Mouse (Mus musculus): ENCODE results near the gene Suz12. TPM values are rescaled to one million over a fixed set of nuclear protein-coding genes. Genes with fewer than 3 reads are reported as not detected.
A peak's percentile ranks its signal among the peaks of the same experiment; 100 is the strongest.
"Not testable (repeated sequence)": the region's sequence is repeated elsewhere in the genome, so short reads cannot be mapped to it uniquely, and the experiment has no call there.

Gene Suz12
- polyA plus RNA-seq, 1 experiment from 2014 or later = 18.0 TPM

DNA sequence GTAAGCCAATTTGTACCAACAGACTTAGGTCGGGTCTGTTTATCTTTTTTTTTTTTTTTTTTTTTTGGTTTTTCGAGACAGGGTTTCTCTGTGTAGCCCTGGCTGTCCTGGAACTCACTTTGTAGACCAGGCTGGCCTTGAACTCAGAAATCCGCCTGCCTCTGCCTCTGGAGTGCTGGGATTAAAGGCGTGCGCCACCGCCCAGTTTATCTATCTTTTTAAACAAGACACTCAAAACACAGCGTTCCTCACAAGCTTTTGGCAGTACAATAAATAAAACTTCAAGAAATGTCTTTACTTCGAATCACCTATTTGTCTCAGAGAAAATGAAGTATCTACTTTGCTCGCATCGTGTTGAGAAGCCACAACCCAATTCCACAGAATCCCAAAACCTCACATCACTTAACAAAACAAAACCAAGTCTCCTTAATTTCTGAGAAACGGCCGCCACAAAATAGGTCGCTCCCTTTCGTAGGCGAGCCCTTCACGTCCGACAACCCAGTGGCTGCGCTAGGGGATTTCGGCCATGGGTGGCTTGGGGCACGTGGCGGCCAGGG is 793 bp upstream of the Suz12 start:
- H3K27me3 ChIP-seq = no peaks in the 10 kb centered on the region
- no peaks in the 10 kb centered on the region for H3K4me1 ChIP-seq
- H3K36me3 ChIP-seq = peaks cover 6% of the 10 kb centered on the region; the same call in 1 of the 2 replicates
- ATAC-seq (ENCODE audit: insufficient number of reproducible peaks, low FRiP score, low TSS enrichment, low read depth) = no peak
- peak overlapping the region; percentile 76 for H3K4me3 ChIP-seq (replicated peaks)
- H3K27ac ChIP-seq (replicated peaks) = peak overlapping the region; percentile 99
- peak overlapping the region; percentile 80 for H3K4me2 ChIP-seq (replicated peaks)
- 25% methylated on average over 20 of the region's 21 CpGs for WGBS
- H3K9me3 ChIP-seq (replicated peaks) = no peaks in the 10 kb centered on the region
- peak overlapping the region; percentile 68 for H3K9ac ChIP-seq

DNA sequence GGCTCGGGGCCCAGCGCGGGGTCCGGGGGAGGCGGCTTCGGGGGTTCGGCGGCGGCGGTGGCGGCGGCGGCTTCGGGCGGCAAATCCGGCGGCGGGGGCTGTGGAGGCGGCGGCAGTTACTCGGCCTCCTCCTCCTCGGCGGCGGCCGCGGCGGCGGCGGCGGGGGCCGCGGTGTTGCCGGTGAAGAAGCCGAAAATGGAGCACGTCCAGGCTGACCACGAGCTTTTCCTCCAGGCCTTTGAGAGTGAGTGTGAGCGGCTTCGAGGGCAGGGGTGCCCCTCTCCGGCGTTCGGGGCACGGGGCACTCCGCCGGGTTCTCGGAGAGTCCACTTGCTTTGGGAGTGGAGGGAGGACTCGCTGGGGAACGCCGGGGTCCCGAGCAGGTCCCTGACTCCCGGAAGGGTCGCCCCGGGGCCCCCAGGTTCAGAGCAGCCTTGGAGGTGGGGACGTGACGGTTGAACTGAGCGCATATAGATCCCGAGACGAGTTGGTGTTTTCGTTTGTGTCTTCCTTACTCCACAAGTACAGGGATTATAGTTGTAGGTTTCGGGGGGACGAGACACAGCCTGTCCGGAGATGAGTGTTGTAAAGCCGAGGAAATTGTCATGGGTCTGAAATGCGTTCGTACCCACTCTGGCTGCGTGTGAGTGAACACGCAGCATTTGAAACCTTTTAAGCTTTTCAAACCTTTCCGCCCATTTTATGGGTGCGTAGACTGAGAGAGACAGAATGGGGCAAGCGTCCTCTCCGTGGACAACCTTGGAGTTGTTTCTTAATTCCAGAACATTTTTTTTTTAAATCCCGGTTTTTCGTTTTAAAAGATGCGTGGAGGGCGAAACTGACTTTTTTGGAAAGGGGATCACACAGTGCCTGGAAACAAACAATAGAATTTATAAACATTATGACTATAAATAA is 707 bp downstream of the Suz12 start:
- peak overlapping the region; percentile 76 for H3K4me3 ChIP-seq (replicated peaks)
- H3K27ac ChIP-seq (replicated peaks) = peak overlapping the region; percentile 99
- no peaks in the 10 kb centered on the region for H3K9me3 ChIP-seq (replicated peaks)
- H3K4me2 ChIP-seq (replicated peaks) = peak overlapping the region; percentile 80
- WGBS = under 1% methylated on average over 61 of the region's 74 CpGs
- H3K4me1 ChIP-seq = no peaks in the 10 kb centered on the region
- no peaks in the 10 kb centered on the region for H3K27me3 ChIP-seq
- peaks cover 6% of the 10 kb centered on the region; the same call in 1 of the 2 replicates for H3K36me3 ChIP-seq
- H3K9ac ChIP-seq = peak overlapping the region; percentile 91
- ATAC-seq (ENCODE audit: insufficient number of reproducible peaks, low FRiP score, low TSS enrichment, low read depth) = peak; percentile 30

DNA sequence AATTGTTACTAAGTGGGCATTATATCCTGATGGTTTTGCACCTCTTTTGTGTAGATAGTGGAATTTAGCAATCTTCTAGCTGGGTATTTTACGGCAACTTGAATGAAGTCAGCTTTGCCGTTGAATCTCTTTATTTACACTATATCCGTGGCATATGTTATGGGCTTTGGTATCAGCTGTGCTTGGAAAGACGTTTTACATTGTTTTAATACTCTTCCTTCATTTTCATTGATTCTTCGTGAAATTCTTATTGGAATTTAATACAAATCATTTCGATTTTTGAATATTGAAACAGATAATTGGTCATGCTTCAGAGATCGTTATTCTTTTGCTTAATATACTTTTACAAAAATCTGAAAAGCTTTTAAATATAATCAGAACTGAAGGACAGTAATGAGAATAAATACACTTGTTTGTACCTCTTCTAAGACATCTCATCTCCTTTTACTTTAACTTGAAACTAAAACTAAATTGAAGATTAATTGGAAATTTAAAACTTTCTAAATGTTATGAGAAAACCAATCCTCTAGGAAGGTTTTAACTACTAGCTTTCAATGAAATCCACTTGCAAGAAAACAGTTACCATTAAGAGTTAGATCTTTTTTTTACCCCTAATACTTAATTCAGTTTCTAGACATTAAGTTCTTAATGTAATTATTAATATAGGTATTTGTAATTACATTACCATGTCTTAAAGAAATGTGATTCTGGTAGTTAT is 1.5 kb downstream of the Suz12 start:
- Histone ChIP-seq H3K9me3 (replicated peaks) (no peaks in the 10 kb centered on the region), H3K9ac (peak overlapping the region; percentile 91; the same call in 1 of the 2 replicates), H3K27ac (replicated peaks) (no peak overlapping the region), H3K4me1 (no peaks in the 10 kb centered on the region), H3K4me3 (replicated peaks) (peak overlapping the region; percentile 76), H3K4me2 (replicated peaks) (peak overlapping the region; percentile 80), H3K36me3 (peaks cover 6% of the 10 kb centered on the region; the same call in 1 of the 2 replicates), H3K27me3 (no peaks in the 10 kb centered on the region)
- no peak for ATAC-seq (ENCODE audit: insufficient number of reproducible peaks, low FRiP score, low TSS enrichment, low read depth)
- WGBS = 2% methylated on average over 7 of the region's 7 CpGs

DNA sequence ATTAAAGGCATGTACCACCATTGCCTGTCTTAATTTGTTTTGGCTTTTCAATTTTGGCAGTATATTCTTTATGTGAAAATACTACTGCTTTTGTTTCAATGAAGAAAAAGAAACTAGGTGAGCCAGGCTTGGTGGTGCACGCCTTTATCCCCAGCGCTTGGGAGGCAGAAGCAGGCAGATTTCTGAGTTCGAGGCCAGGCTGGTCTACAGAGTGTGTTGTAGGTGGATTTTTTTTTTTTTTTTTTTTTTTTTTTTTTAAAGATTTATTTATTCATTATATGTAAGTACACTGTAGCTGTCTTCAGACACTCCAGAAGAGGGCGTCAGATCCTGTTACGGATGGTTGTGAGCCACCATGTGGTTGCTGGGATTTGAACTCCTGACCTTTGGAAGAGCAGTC is 23.6 kb downstream of the Suz12 start:
- not testable (repeated sequence) for H3K27ac ChIP-seq (replicated peaks); H3K9me3 ChIP-seq (replicated peaks); H3K4me1 ChIP-seq; H3K4me3 ChIP-seq (replicated peaks); ATAC-seq (ENCODE audit: insufficient number of reproducible peaks, low FRiP score, low TSS enrichment, low read depth); H3K27me3 ChIP-seq; H3K9ac ChIP-seq; H3K4me2 ChIP-seq (replicated peaks)
- 91% methylated on average over 5 of the region's 5 CpGs for WGBS
- H3K36me3 ChIP-seq = peaks cover 61% of the 10 kb centered on the region

DNA sequence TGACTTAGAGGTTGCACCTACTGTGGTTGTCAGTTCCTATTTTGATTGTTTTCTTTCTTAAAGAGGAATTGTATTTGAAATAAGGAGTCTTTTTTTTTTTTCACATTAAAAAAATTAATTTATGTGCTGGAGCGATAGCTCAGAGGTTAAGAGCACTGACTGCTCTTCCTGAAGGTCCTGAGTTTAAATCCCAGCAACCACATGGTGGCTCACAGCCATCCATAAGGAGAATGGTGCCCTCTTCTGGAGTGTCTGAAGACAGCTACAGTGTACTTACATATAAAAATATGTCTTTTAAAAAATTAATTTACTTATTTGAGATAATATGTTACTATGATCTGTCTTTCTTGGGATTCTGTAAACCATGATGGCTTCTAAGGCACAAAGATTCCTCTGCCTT is 26.9 kb downstream of the Suz12 start:
- Histone ChIP-seq H3K9ac (no peak overlapping the region), H3K4me3 (replicated peaks) (no peak overlapping the region), H3K4me1 (no peaks in the 10 kb centered on the region), H3K4me2 (replicated peaks) (no peak overlapping the region), H3K36me3 (peaks cover 66% of the 10 kb centered on the region), H3K27ac (replicated peaks) (no peak overlapping the region), H3K27me3 (no peaks in the 10 kb centered on the region), H3K9me3 (replicated peaks) (no peaks in the 10 kb centered on the region)
- no peak for ATAC-seq (ENCODE audit: insufficient number of reproducible peaks, low FRiP score, low TSS enrichment, low read depth)
- WGBS = 94% methylated on average over 1 of the region's 1 CpGs

DNA sequence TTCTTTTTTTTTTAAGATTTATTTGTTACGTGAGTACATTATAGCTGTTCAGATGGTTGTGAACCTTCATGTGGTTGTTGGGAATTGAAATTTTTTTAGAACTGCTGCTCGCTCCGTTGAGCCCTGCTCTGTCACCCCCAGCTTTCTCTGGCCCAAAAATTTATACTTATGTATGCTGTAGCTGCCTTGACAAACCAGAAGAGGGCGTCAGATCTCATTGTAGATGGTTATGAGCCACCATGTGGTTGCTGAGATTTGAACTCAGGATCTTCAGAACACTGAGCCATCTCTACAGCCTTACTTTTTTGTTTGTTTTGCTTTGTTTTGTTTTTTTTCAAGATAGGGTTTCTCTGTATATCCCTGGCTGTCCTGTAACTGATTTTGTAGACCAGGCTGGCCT is 28.4 kb downstream of the Suz12 start:
- 89% methylated on average over 4 of the region's 4 CpGs for WGBS
- no peaks in the 10 kb centered on the region for H3K27me3 ChIP-seq
- peaks cover 67% of the 10 kb centered on the region for H3K36me3 ChIP-seq
- no peak overlapping the region for H3K4me2 ChIP-seq (replicated peaks)
- no peak overlapping the region for H3K27ac ChIP-seq (replicated peaks)
- ATAC-seq (ENCODE audit: insufficient number of reproducible peaks, low FRiP score, low TSS enrichment, low read depth) = no peak
- no peaks in the 10 kb centered on the region for H3K9me3 ChIP-seq (replicated peaks)
- no peak overlapping the region for H3K9ac ChIP-seq
- no peak overlapping the region for H3K4me3 ChIP-seq (replicated peaks)
- no peaks in the 10 kb centered on the region for H3K4me1 ChIP-seq

DNA sequence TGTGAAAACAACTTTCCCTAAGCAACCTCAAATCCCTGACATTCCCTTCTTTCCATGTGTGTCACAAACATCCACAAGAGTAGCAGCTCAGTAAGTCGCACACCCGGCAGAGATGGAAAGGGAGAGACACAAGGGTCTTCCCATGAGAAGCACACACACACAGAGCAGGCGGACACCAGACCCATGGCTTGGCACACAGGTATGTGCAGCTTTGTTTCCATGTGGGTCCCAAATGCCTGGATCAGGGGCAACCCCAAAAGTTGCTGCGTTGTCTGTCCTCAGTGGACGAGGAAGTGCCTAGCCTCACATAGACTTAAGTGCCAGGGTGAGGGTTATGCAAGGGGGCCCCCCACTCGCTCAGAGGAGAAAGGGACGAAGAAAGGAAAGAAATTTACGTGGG is 44.6 kb downstream of the Suz12 start:
- H3K9ac ChIP-seq = no peak overlapping the region
- H3K27ac ChIP-seq (replicated peaks) = no peak overlapping the region
- H3K4me2 ChIP-seq (replicated peaks) = no peak overlapping the region
- no peak overlapping the region for H3K4me3 ChIP-seq (replicated peaks)
- H3K4me1 ChIP-seq = no peaks in the 10 kb centered on the region
- H3K36me3 ChIP-seq = peaks cover 25% of the 10 kb centered on the region
- H3K9me3 ChIP-seq (replicated peaks) = no peaks in the 10 kb centered on the region
- H3K27me3 ChIP-seq = no peaks in the 10 kb centered on the region
- ATAC-seq (ENCODE audit: insufficient number of reproducible peaks, low FRiP score, low TSS enrichment, low read depth) = no peak
- WGBS = 74% methylated on average over 8 of the region's 8 CpGs

DNA sequence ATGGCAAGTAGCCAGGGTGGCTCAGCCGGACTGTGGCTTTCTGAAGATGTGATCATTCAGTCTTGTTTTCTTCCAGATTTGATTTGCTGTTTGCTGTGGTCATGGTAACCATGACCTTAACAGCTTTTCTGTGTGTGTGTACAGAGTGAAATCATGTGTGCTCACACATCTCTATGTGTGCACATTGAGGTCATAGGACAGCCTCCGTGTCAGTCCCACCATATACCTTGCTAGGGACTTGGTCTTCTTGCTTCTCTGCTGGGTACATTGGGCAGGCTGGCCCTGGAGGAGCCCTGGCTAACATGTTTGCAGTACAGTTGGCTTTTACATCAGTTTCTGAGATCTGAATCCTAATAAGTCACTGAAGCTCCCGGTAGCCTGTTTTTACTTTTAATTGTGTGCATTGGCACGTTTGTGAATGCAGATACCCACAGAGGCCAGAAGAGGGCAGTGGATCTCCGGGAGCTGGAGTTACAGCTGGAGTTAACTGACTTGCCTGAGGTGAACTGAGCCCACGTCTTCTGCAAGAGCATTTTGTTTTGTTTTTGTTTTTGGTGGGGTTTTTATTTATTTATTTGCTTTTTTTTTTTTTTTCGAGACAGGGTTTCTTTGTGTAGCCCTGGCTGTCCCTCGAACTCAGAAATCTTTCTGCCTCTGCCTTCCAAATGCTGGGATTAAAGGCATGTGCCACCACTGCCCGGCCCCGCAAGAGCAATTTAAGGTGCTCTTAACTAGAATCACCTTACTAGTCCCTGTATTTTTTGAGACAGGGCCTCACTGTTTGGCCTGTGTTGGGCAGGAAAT is 49.9 kb downstream of the Suz12 start:
- no peak overlapping the region for H3K4me2 ChIP-seq (replicated peaks)
- H3K4me1 ChIP-seq = no peaks in the 10 kb centered on the region
- peaks cover 8% of the 10 kb centered on the region for H3K36me3 ChIP-seq
- no peak overlapping the region for H3K9ac ChIP-seq
- no peak for ATAC-seq (ENCODE audit: insufficient number of reproducible peaks, low FRiP score, low TSS enrichment, low read depth)
- WGBS = 53% methylated on average over 10 of the region's 10 CpGs
- no peak overlapping the region for H3K4me3 ChIP-seq (replicated peaks)
- no peaks in the 10 kb centered on the region for H3K27me3 ChIP-seq
- no peak overlapping the region for H3K27ac ChIP-seq (replicated peaks)
- H3K9me3 ChIP-seq (replicated peaks) = no peaks in the 10 kb centered on the region

DNA sequence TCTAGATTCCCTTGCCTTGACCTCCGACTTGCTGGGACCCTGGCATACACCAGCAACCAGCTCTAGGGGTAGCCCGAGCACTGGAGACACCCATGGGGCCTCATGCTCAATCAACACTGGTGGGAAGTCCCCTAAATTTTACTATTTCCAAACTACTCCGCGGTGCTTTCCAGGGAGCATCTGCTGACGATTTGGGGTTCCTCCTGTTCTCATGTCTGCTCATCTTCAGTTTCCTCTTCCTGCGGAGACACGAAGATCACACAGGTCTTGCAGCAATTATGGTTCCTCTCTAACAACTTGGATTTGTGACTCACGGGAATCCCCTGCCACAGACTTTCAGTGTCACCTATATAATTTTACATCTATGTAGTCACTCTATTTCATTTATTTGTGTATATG is 50.5 kb downstream of the Suz12 start:
- ATAC-seq (ENCODE audit: insufficient number of reproducible peaks, low FRiP score, low TSS enrichment, low read depth) = no peak
- Histone ChIP-seq H3K9ac (no peak overlapping the region), H3K36me3 (peaks cover 12% of the 10 kb centered on the region), H3K4me1 (no peaks in the 10 kb centered on the region), H3K9me3 (replicated peaks) (no peaks in the 10 kb centered on the region), H3K4me2 (replicated peaks) (no peak overlapping the region), H3K4me3 (replicated peaks) (no peak overlapping the region), H3K27me3 (no peaks in the 10 kb centered on the region), H3K27ac (replicated peaks) (no peak overlapping the region)
- 75% methylated on average over 8 of the region's 8 CpGs for WGBS

DNA sequence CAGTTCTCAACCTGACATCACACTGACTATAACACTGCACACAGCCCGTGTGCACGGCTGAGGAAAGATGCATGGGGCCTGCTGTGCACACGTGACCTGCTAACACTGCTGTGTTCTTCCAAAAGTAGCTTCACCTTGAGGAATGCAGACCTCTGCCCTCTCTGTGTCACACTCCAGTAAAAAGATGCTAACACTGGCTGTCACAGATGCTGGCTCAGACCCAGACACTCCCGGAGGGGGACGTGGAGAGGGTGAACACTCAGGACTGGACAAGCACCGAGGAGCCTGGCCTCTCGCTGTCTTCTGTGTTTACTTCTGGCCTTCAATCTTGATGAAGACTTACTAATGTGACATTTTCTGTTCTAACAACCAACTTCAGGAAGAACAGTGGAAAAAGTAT is 54.0 kb downstream of the Suz12 start:
- no peaks in the 10 kb centered on the region for H3K27me3 ChIP-seq

More for the DNA sequence above, 54.0 kb downstream of the Suz12 start:
- ATAC-seq (ENCODE audit: insufficient number of reproducible peaks, low FRiP score, low TSS enrichment, low read depth) = no peak
- Histone ChIP-seq H3K36me3 (peaks cover 23% of the 10 kb centered on the region), H3K9ac (no peak overlapping the region), H3K4me1 (peaks cover 3% of the 10 kb centered on the region; the same call in 1 of the 2 replicates), H3K27ac (replicated peaks) (no peak overlapping the region), H3K4me2 (replicated peaks) (no peak overlapping the region), H3K9me3 (replicated peaks) (no peaks in the 10 kb centered on the region), H3K4me3 (replicated peaks) (no peak overlapping the region)
- 88% methylated on average over 7 of the region's 7 CpGs for WGBS

All from embryonic facial prominence, embryonic 15.5 days (tissue).